Mouse (Mus musculus): ENCODE data around the gene Mapk11. TPM values are rescaled to one million over a fixed set of nuclear protein-coding genes. Genes with fewer than 3 reads are reported as not detected.
A peak's percentile ranks its signal among the peaks of the same experiment; 100 is the strongest.

The Mapk11 gene
- polyA plus RNA-seq (2015; fragmentation: Nextera tagmentation; extraction: Ambion mirVana): 3.6 and 4.1 TPM in 2 replicates

DNA sequence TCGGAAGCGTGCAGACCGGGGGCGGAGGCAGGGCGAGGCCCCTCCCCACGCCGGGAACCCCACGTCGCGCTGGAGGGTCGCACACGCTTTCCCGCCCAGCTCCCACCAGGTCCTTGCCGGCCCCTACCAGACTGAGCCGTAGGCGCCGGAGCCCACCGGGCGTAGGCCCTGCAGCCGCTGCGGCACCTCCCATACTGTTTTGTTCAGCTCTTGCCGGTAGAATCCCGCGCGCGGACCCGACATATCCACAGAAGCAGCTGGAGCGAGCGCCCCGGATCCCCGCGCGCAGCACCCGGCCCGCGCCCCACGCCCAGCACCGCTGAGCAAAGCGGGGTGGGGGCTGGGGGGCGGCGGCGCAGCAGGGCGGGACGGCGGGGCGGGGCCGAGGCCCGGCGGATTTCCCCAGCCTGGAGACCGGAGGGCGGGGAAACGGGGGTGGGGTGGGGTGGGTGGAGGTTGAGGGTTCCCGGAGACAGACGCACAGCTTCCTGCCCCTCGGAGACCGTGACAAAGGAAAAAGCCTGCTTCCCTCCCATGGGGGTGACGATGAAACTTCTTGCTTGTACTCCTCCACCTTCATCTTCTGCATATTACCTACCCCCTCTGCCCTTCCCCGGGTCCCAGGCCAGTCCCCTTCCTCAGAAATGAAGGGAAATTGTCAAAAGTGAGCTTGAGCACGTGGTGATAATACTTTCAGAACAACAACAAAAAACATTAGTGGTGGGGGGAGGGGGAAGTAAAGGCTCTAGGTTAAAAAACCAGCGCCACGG, at the start of gene Mapk11:
Gene Mapk11 (minus strand): TSS at position 358 of the 770 bp plus-strand sequence.
- Histone ChIP-seq H3K27ac (ENCODE audit: low read length) (no peak within 1 kb of the TSS), H3K4me2 (ENCODE audit: low read depth, low read length) (peak within 1 kb of the TSS; percentile 96), H3K9me3 (replicated peaks; ENCODE audit: control insufficient read depth, low read length) (no peaks in the 10 kb centered on the region), H3K27me3 (ENCODE audit: control insufficient read depth, insufficient read depth, low read length) (peaks cover 41% of the 10 kb centered on the region), H3K4me3 (ENCODE audit: low read length) (peak within 1 kb of the TSS; percentile 78), H3K36me3 (ENCODE audit: control insufficient read depth, insufficient read depth) (peaks cover 6% of the 10 kb centered on the region; the same call in 1 of the 2 replicates), H3K9ac (ENCODE audit: low read length) (peak within 1 kb of the TSS; percentile 71), H3K4me1 (ENCODE audit: control insufficient read depth, insufficient read depth, low read length) (peaks cover 12% of the 10 kb centered on the region)
- peak; percentile 66 for ATAC-seq (replicated peaks; ENCODE audit: extremely low read depth, insufficient read depth, low FRiP score)
- under 1% methylated on average over 48 of the region's 61 CpGs for WGBS

DNA sequence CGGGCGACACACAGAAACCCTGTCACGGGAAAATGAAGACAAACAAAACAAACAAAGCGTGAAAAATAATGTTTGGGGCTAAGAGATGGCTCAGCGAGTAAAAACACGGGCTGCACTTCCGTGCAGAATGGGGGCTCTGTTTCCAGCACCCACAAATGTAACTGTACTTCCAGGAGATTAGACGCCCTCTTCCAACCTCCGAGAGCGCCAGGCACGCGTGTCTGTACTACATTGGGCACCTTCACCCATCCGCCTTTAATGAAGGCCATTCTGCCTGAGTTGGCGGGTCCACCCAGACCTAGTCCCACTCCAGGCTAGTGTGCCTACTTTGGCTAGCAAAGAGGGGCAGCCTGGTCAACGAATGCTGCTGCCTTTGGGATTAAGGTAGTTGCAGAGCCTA, 47.6 kb upstream of the Mapk11 start:
- peaks cover 14% of the 10 kb centered on the region for H3K4me1 ChIP-seq (ENCODE audit: control insufficient read depth, insufficient read depth, low read length)
- H3K9me3 ChIP-seq (replicated peaks; ENCODE audit: control insufficient read depth, low read length): 0 out of 2 replicates have a peak, but pooled peaks cover under 1% of the 10 kb centered on the region
- no peaks in the 10 kb centered on the region for H3K36me3 ChIP-seq (ENCODE audit: control insufficient read depth, insufficient read depth)
- peak overlapping the region; percentile 99 for H3K4me3 ChIP-seq (ENCODE audit: low read length)
- no peak for ATAC-seq (replicated peaks; ENCODE audit: extremely low read depth, insufficient read depth, low FRiP score)
- peak overlapping the region; percentile 100 for H3K9ac ChIP-seq (ENCODE audit: low read length)
- H3K27me3 ChIP-seq (ENCODE audit: control insufficient read depth, insufficient read depth, low read length): no peaks in the 10 kb centered on the region
- peak overlapping the region; percentile 100 for H3K27ac ChIP-seq (ENCODE audit: low read length)
- peak overlapping the region; percentile 90 for H3K4me2 ChIP-seq (ENCODE audit: low read depth, low read length)
- 63% methylated on average over 15 of the region's 15 CpGs for WGBS

GRCm38 (mm10) chr15:89196313-89196706, 46.9 kb upstream of the Mapk11 start, which contains the start of gene Dennd6b:
TSS of gene Dennd6b (minus strand) at chr15:89196496.
- ATAC-seq (replicated peaks; ENCODE audit: extremely low read depth, insufficient read depth, low FRiP score): peak; percentile 98
- Histone ChIP-seq H3K9me3 (replicated peaks; ENCODE audit: control insufficient read depth, low read length) (no peaks in the 10 kb centered on the region), H3K27me3 (ENCODE audit: control insufficient read depth, insufficient read depth, low read length) (no peaks in the 10 kb centered on the region), H3K27ac (ENCODE audit: low read length) (peak within 1 kb of the TSS; percentile 100), H3K36me3 (ENCODE audit: control insufficient read depth, insufficient read depth) (no peaks in the 10 kb centered on the region), H3K4me1 (ENCODE audit: control insufficient read depth, insufficient read depth, low read length) (peaks cover 14% of the 10 kb centered on the region), H3K4me2 (ENCODE audit: low read depth, low read length) (peak within 1 kb of the TSS; percentile 90), H3K4me3 (ENCODE audit: low read length) (peak within 1 kb of the TSS; percentile 99), H3K9ac (ENCODE audit: low read length) (peak within 1 kb of the TSS; percentile 100)
- under 1% methylated on average over 38 of the region's 38 CpGs for WGBS

- Histone ChIP-seq H3K36me3 (ENCODE audit: control insufficient read depth, insufficient read depth) (no peaks in the 10 kb centered on the region), H3K9me3 (replicated peaks; ENCODE audit: control insufficient read depth, low read length) (no peaks in the 10 kb centered on the region), H3K27me3 (ENCODE audit: control insufficient read depth, insufficient read depth, low read length) (no peaks in the 10 kb centered on the region), H3K4me1 (ENCODE audit: control insufficient read depth, insufficient read depth, low read length) (peaks cover 14% of the 10 kb centered on the region), H3K9ac (ENCODE audit: low read length) (peak overlapping the region; percentile 100), H3K4me3 (ENCODE audit: low read length) (peak overlapping the region; percentile 99), H3K27ac (ENCODE audit: low read length) (peak overlapping the region; percentile 100), H3K4me2 (ENCODE audit: low read depth, low read length) (peak overlapping the region; percentile 90)
- ATAC-seq (replicated peaks; ENCODE audit: extremely low read depth, insufficient read depth, low FRiP score): peak; percentile 95
- under 1% methylated on average over 25 of the region's 25 CpGs for WGBS
Measured at GRCm38 (mm10) chr15:89195690-89196312, 46.4 kb upstream of the Mapk11 start.

GRCm38 (mm10) chr15:89195261-89195681, 45.8 kb upstream of the Mapk11 start:
- Histone ChIP-seq H3K4me3 (ENCODE audit: low read length) (peak overlapping the region; percentile 99), H3K4me2 (ENCODE audit: low read depth, low read length) (peak overlapping the region; percentile 90), H3K36me3 (ENCODE audit: control insufficient read depth, insufficient read depth) (no peaks in the 10 kb centered on the region), H3K9me3 (replicated peaks; ENCODE audit: control insufficient read depth, low read length) (no peaks in the 10 kb centered on the region), H3K4me1 (ENCODE audit: control insufficient read depth, insufficient read depth, low read length) (peaks cover 14% of the 10 kb centered on the region), H3K27me3 (ENCODE audit: control insufficient read depth, insufficient read depth, low read length) (no peaks in the 10 kb centered on the region), H3K27ac (ENCODE audit: low read length) (peak overlapping the region; percentile 100), H3K9ac (ENCODE audit: low read length) (peak overlapping the region; percentile 100)
- WGBS: 36% methylated on average over 6 of the region's 6 CpGs
- no peak for ATAC-seq (replicated peaks; ENCODE audit: extremely low read depth, insufficient read depth, low FRiP score)

DNA sequence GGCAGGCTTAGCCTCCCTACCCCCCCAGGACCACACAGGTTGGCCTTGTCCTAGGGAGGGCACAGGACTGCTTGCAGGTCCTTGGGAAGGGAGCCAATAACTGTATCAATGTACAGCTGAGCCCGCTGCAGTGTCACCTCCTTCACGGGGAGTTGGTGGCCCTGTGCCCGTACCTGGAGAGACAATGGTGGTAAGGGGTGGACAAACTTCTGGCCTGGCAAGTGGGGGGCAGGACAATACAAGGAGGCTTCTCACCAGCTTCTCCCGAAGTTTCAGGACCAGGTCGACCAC, 35.5 kb upstream of the Mapk11 start:
- no peak for ATAC-seq (replicated peaks; ENCODE audit: extremely low read depth, insufficient read depth, low FRiP score)
- no peak overlapping the region for H3K4me3 ChIP-seq (ENCODE audit: low read length)
- WGBS: 81% methylated on average over 5 of the region's 5 CpGs
- peaks cover 3% of the 10 kb centered on the region; the same call in 1 of the 2 replicates for H3K36me3 ChIP-seq (ENCODE audit: control insufficient read depth, insufficient read depth)
- no peaks in the 10 kb centered on the region for H3K27me3 ChIP-seq (ENCODE audit: control insufficient read depth, insufficient read depth, low read length)
- H3K9ac ChIP-seq (ENCODE audit: low read length): no peak overlapping the region
- H3K9me3 ChIP-seq (replicated peaks; ENCODE audit: control insufficient read depth, low read length): no peaks in the 10 kb centered on the region
- no peak overlapping the region for H3K4me2 ChIP-seq (ENCODE audit: low read depth, low read length)
- no peak overlapping the region for H3K27ac ChIP-seq (ENCODE audit: low read length)
- H3K4me1 ChIP-seq (ENCODE audit: control insufficient read depth, insufficient read depth, low read length): peaks cover 15% of the 10 kb centered on the region

GRCm38 (mm10) chr15:89184141-89184936, 34.9 kb upstream of the Mapk11 start:
- Histone ChIP-seq H3K9ac (ENCODE audit: low read length) (no peak overlapping the region), H3K27ac (ENCODE audit: low read length) (no peak overlapping the region), H3K36me3 (ENCODE audit: control insufficient read depth, insufficient read depth) (peaks cover 3% of the 10 kb centered on the region; the same call in 1 of the 2 replicates), H3K4me1 (ENCODE audit: control insufficient read depth, insufficient read depth, low read length) (peaks cover 17% of the 10 kb centered on the region), H3K9me3 (replicated peaks; ENCODE audit: control insufficient read depth, low read length) (no peaks in the 10 kb centered on the region), H3K4me3 (ENCODE audit: low read length) (no peak overlapping the region), H3K4me2 (ENCODE audit: low read depth, low read length) (no peak overlapping the region), H3K27me3 (ENCODE audit: control insufficient read depth, insufficient read depth, low read length) (no peaks in the 10 kb centered on the region)
- WGBS: 71% methylated on average over 5 of the region's 5 CpGs
- no peak for ATAC-seq (replicated peaks; ENCODE audit: extremely low read depth, insufficient read depth, low FRiP score)

- Histone ChIP-seq H3K27me3 (ENCODE audit: control insufficient read depth, insufficient read depth, low read length) (no peaks in the 10 kb centered on the region), H3K36me3 (ENCODE audit: control insufficient read depth, insufficient read depth) (peaks cover under 1% of the 10 kb centered on the region; the same call in 1 of the 2 replicates), H3K27ac (ENCODE audit: low read length) (peak overlapping the region; percentile 97), H3K9ac (ENCODE audit: low read length) (no peak overlapping the region), H3K9me3 (replicated peaks; ENCODE audit: control insufficient read depth, low read length) (no peaks in the 10 kb centered on the region), H3K4me2 (ENCODE audit: low read depth, low read length) (no peak overlapping the region), H3K4me1 (ENCODE audit: control insufficient read depth, insufficient read depth, low read length) (peaks cover 32% of the 10 kb centered on the region), H3K4me3 (ENCODE audit: low read length) (no peak overlapping the region)
- WGBS: 63% methylated on average over 5 of the region's 5 CpGs
- ATAC-seq (replicated peaks; ENCODE audit: extremely low read depth, insufficient read depth, low FRiP score): no peak
Measured at GRCm38 (mm10) chr15:89182842-89183241, 33.4 kb upstream of the Mapk11 start.
